Mouse (Mus musculus) heart, postnatal 4 days (tissue): ENCODE data around the gene Fitm2. TPM values are rescaled to one million over a fixed set of nuclear protein-coding genes. Genes with fewer than 3 reads are reported as not detected.

Experiments used
- DNase-seq: peaks from one replicate; pipeline ENCODE4 v3.0.0; 2021
- total RNA-seq, 2 experiments: library from RNA; stranded (reverse); gene quantifications; 2 replicates each; pipeline ENCODE4 v1.2.3; 2021

Fitm2 gene
- total RNA-seq, 2 experiments from 2014 or later, result 27.8 to 28.1 TPM

DNA sequence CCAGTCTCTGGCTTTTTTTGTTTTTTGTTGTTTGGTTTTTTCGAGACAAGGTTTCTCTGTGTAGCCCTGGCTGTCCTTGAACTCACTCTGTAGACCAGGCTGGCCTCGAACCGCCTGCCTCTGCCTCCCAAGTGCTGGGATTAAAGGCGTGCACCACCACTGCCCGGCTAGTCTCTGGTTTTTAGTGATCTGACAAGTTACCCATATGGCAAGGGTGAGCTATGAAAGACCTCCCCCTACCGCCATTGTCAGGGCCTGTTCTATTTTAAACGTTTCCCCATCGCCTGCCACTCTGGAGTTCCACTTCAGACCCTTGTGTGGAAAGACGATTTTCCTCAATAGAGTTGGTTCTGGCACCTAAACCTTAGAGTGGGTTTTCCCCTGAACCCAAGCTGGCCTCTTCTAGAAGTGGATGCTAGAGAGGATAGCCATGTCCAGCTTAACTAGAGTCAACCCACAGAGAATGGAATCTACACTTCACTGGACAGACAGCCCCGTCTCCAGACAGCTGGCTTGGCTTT lies 52.0 kb downstream of the Fitm2 start:
- DNase-seq, result no peak

DNA sequence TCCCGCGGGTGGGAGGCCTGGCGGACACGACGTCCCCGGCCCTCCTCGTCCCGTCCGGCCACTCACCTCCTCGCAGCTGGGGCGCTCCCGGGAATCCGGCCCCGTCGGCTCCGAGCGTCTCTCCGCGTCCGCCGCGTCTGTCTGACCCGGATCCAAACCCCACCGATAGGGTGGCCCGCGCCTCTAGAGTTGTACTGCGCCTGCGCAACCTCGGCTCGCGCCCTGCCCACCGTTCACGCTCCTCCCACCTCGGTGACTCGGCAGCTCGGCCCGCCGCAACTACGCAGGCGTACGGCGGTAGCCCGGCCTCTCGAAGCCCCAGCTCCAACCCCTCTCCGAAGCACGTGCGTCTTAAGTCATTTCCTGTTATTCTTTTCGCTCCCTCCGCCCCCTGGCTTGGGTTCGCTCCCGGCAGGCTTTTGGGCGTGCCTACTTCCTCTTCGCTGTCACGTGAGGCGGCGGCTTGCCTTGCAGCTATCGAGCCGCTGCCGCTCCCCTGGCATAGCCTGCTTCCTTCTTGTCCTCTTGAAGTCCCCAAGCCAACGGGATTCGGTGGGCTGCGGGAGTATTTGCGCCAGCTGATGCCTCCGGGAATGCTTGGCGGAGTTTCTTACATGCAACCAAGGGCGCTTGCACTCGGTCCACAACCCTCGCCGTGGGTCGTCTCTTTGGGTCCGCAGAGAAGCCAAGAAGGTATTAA lies 52.9 kb downstream of the Fitm2 start:
- DNase-seq, result peak; percentile 100

DNA sequence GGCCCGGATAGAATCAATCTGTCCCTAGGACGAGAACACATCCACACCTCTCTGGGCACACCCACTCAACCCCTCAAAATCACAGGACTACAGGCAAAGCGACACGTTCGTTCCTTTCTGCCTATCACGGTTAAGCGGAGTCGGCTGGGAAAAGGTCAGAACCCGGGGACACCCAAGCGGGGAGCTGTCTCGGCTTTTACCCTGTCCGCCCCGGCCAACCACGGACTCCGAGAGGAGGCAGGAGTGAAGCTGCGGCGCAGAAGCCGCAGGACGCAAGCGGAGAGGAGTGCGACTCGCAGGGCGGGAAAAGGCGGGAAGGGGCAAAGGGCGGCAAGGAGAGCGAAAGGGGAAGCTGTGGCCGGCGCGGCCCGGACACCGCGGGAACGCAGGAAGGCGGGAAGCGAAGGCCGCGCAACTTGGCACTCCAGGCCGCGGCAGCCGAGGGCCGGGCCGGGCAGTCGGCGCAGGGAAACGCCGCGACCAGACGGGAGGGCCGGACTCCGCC lies 53.5 kb downstream of the Fitm2 start:
- no peak for DNase-seq

DNA sequence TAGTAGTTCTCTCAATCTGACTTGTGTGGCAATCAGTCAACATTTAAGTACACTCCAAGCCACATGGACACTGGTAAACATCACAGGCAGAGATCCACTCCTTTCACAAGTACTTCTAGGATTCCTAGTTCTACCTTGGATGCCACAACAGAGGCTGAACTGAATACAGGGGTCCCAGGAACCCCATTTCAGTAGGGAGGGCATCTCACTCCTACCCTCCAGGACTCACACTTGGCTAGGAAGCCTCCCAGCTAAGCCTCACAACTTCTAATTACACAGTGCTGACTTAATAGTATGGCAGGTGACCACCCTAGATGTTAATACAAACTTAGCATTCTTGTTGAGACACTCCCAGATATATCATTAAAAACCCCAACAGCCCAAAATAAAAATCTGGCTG lies 54.6 kb downstream of the Fitm2 start:
- DNase-seq, result no peak

DNA sequence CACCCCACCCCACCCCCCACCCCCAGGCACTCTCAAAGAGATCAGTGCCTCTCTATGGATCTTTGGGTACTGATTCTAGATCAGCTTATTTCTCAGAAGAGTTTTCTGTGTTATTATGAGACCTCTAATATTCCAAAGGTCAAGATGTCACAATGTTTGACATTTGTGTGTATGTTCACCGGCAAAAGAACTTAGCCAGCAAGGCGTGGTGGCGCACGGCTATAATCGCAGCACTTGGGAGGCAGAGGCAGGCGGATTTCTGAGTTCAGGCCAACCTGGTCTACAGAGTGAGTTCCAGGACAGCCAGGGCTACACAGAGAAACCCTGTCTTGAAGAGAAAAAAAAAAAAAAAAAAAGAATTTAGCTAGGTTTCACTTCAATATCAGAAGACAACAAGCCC lies 55.4 kb downstream of the Fitm2 start:
- no peak for DNase-seq

Other genes starting within 250 kb of the Fitm2 start
- gene Jph2, start 74.6 kb downstream of the Fitm2 start, total RNA-seq, result 100 to 1,000 TPM; 366 to 416 TPM
- gene Oser1, start 47.9 kb downstream of the Fitm2 start, total RNA-seq, result 10 to 100 TPM; 21.6 to 24.2 TPM
- gene Gdap1l1, start 34.2 kb downstream of the Fitm2 start, total RNA-seq, result not detected
- not detected for gene R3hdml, start 19.7 kb upstream of the Fitm2 start, total RNA-seq
- not detected for gene Hnf4a, start 34.2 kb upstream of the Fitm2 start, total RNA-seq
- gene Ttpal, start 129.7 kb upstream of the Fitm2 start, total RNA-seq, result 10 to 100 TPM; 13.1 to 14.0 TPM
- gene Serinc3, start 172.5 kb upstream of the Fitm2 start, total RNA-seq, result 100 to 1,000 TPM; 239 to 253 TPM
- 100 to 1,000 TPM; 204 to 207 TPM for gene Pkig, start 185.8 kb upstream of the Fitm2 start, total RNA-seq